Mouse (Mus musculus): ENCODE data around the gene Ank3. TPM values are rescaled to one million over a fixed set of nuclear protein-coding genes. Genes with fewer than 3 reads are reported as not detected.

Gene Ank3
- total and polyA plus RNA-seq, 3 experiments, result 3.2 to 6.7 TPM; not detected in 1

DNA sequence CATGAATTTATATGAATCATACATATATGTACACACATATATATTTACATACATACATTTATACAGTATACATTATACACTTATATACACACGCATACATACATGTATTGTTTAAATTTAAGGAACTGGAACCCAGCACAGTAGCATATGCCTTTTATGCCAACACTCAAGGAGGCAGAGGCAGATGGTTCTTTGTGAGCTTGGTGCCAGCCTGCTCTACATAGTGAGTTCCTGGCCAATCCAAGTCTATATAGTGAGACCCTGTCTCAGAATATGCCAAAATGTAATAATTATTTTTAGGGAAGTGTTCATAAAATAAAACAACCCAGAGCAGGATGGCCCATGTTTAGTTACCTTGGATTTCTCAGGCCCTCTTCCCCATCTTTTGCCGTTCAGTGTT lies 581.1 kb downstream of the Ank3 start:
- H3K36me3 ChIP-seq (ENCODE audit: control insufficient read depth in 1 of 2, insufficient read depth in 2 of 2, low read length in 2 of 2), result peaks cover 0 to 15% of the 10 kb centered on the region in 2 experiments; a peak in 2 of 4 replicates
- H3K4me3 ChIP-seq (ENCODE audit: control insufficient read depth in 1 of 2, insufficient read depth in 1 of 2, low read depth in 2 of 2, low read length in 2 of 2), result no peak overlapping the region
- H3K4me1 ChIP-seq (ENCODE audit: control insufficient read depth in 1 of 2, insufficient read depth in 2 of 2, low read length in 2 of 2), result peaks cover 7 to 12% of the 10 kb centered on the region in 2 experiments
- H3K9ac ChIP-seq (ENCODE audit: control insufficient read depth, low read depth, low read length, poor library complexity, severe bottlenecking), result no peak overlapping the region
- H3K9me3 ChIP-seq (replicated peaks; ENCODE audit: insufficient read depth, low read length), result no peaks in the 10 kb centered on the region
- no peak for DNase-seq (ENCODE audit: low read depth, low spot score)
- H3K27ac ChIP-seq (ENCODE audit: control insufficient read depth, low read depth, low read length), result no peak overlapping the region
- no peaks in the 10 kb centered on the region for H3K79me2 ChIP-seq (ENCODE audit: control insufficient read depth, insufficient read depth, low read length, poor library complexity)
- no peak for TF ChIP-seq ZKSCAN1 (IDR thresholded peaks at IDR 0.05; ENCODE audit: low read depth, low read length)
- TF ChIP-seq ZC3H11A (IDR thresholded peaks at IDR 0.05; ENCODE audit: low read depth, low read length), result no peak
- no peak for TF ChIP-seq MAFK (IDR thresholded peaks at IDR 0.05; ENCODE audit: borderline replicate concordance, low read depth, low read length)
- no peak for TF ChIP-seq RCOR1 (IDR thresholded peaks at IDR 0.05; ENCODE audit: low read depth, low read length)
- no peak for TF ChIP-seq ZMIZ1 (IDR thresholded peaks at IDR 0.05; ENCODE audit: low read depth, low read length)
- no peak for TF ChIP-seq CTCF (IDR thresholded peaks at IDR 0.05 in 2 of 3, conservative IDR thresholded peaks at IDR 0.05 in 1 of 3; ENCODE audit: control insufficient read depth in 1 of 3, insufficient read depth in 1 of 3, low read depth in 2 of 3, low read length in 3 of 3, poor library complexity in 1 of 3, severe bottlenecking in 1 of 3)
- no peaks in the 10 kb centered on the region for H3K27me3 ChIP-seq (ENCODE audit: control insufficient read depth in 1 of 2, insufficient read depth in 2 of 2, low read length in 2 of 2)

- peak overlapping the region; percentile 78 for H3K27ac ChIP-seq (ENCODE audit: control insufficient read depth, low read depth, low read length)
- H3K4me3 ChIP-seq (ENCODE audit: control insufficient read depth in 1 of 2, insufficient read depth in 1 of 2, low read depth in 2 of 2, low read length in 2 of 2), result peak overlapping the region; percentile 48 to 54
- DNase-seq (ENCODE audit: low read depth, low spot score), result peak; percentile 93
- peak overlapping the region; percentile 59 for H3K9ac ChIP-seq (ENCODE audit: control insufficient read depth, low read depth, low read length, poor library complexity, severe bottlenecking)
- no peaks in the 10 kb centered on the region for H3K9me3 ChIP-seq (replicated peaks; ENCODE audit: insufficient read depth, low read length)
- no peaks in the 10 kb centered on the region for H3K79me2 ChIP-seq (ENCODE audit: control insufficient read depth, insufficient read depth, low read length, poor library complexity)
- peaks cover 0 to 15% of the 10 kb centered on the region in 2 experiments; a peak in 2 of 4 replicates for H3K36me3 ChIP-seq (ENCODE audit: control insufficient read depth in 1 of 2, insufficient read depth in 2 of 2, low read length in 2 of 2)
- H3K4me1 ChIP-seq (ENCODE audit: control insufficient read depth in 1 of 2, insufficient read depth in 2 of 2, low read length in 2 of 2), result peaks cover 7 to 12% of the 10 kb centered on the region in 2 experiments
- no peaks in the 10 kb centered on the region for H3K27me3 ChIP-seq (ENCODE audit: control insufficient read depth in 1 of 2, insufficient read depth in 2 of 2, low read length in 2 of 2)
- TF ChIP-seq MAX (IDR thresholded peaks at IDR 0.05; ENCODE audit: low read length) (peak; percentile 67; the same call in 1 of the 2 replicates), E2F4 (IDR thresholded peaks at IDR 0.05; ENCODE audit: borderline replicate concordance, low read depth, low read length) (no peak), POLR2AphosphoS2 (IDR thresholded peaks at IDR 0.05; ENCODE audit: low read length) (no peak), MYB (IDR thresholded peaks at IDR 0.05; ENCODE audit: low read depth, low read length) (no peak), USF2 (IDR thresholded peaks at IDR 0.05; ENCODE audit: borderline replicate concordance in 1 of 2, insufficient read depth in 1 of 2, low read depth in 1 of 2, low read length in 2 of 2) (0 out of 4 replicates have a peak, but pooled peaks of 1 of the 2 experiments have one; percentile 16), MXI1 (IDR thresholded peaks at IDR 0.05; ENCODE audit: low read depth, low read length) (peak; percentile 86), TBP (IDR thresholded peaks at IDR 0.05; ENCODE audit: low read depth, low read length) (no peak), CHD2 (IDR thresholded peaks at IDR 0.05; ENCODE audit: low read length) (no peak), MEF2A (IDR thresholded peaks at IDR 0.05; ENCODE audit: extremely low read depth, insufficient replicate concordance, low read depth, low read length, poor library complexity, severe bottlenecking) (no peak), RCOR1 (IDR thresholded peaks at IDR 0.05; ENCODE audit: low read depth, low read length) (no peak; the same call in none of the 2 replicates), NELFE (IDR thresholded peaks at IDR 0.05; ENCODE audit: low read depth, low read length) (no peak), CHD1 (IDR thresholded peaks at IDR 0.05; ENCODE audit: low read depth, low read length) (no peak), CTCF (IDR thresholded peaks at IDR 0.05 in 2 of 3, conservative IDR thresholded peaks at IDR 0.05 in 1 of 3; ENCODE audit: control insufficient read depth in 1 of 3, insufficient read depth in 1 of 3, low read depth in 2 of 3, low read length in 3 of 3, poor library complexity in 1 of 3, severe bottlenecking in 1 of 3) (no peak), HCFC1 (IDR thresholded peaks at IDR 0.05; ENCODE audit: low read depth, low read length) (no peak), ETS1 (IDR thresholded peaks at IDR 0.05; ENCODE audit: low read depth, low read length) (peak; percentile 71; the same call in 1 of the 2 replicates), EP300 (IDR thresholded peaks at IDR 0.05; ENCODE audit: low read depth in 1 of 2, low read length in 2 of 2) (peak; percentile 78 to 88; a peak in 3 of 4 replicates), ZMIZ1 (IDR thresholded peaks at IDR 0.05; ENCODE audit: low read depth, low read length) (0 out of 2 replicates have a peak, but pooled peaks have one; percentile 35), TCF12 (IDR thresholded peaks at IDR 0.05; ENCODE audit: low read depth, low read length) (peak; percentile 88), MYC (IDR thresholded peaks at IDR 0.05; ENCODE audit: low read depth, low read length) (no peak), POLR2AphosphoS5 (IDR thresholded peaks at IDR 0.05; ENCODE audit: borderline replicate concordance, low read depth, low read length) (no peak), ZNF384 (IDR thresholded peaks at IDR 0.05; ENCODE audit: low read depth, low read length) (no peak; the same call in 1 of the 2 replicates), ZKSCAN1 (IDR thresholded peaks at IDR 0.05; ENCODE audit: low read depth, low read length) (no peak), UBTF (IDR thresholded peaks at IDR 0.05; ENCODE audit: borderline replicate concordance, insufficient read depth, low read depth, low read length) (no peak), JUND (IDR thresholded peaks at IDR 0.05; ENCODE audit: low read depth, low read length) (no peak), RAD21 (IDR thresholded peaks at IDR 0.05; ENCODE audit: low read depth, low read length) (no peak), TAL1 (IDR thresholded peaks at IDR 0.05; ENCODE audit: low read length) (peak; percentile 58)
Measured at GRCm38 (mm10) chr10:69981386-69982097, 583.0 kb downstream of the Ank3 start.

All from MEL (cell line).